Mouse (Mus musculus) neutrophil, adult 65 days (primary cell): ENCODE measurements around the gene Ywhag. TPM values are rescaled to one million over a fixed set of nuclear protein-coding genes. Genes with fewer than 3 reads are reported as not detected.

Source experiments
- total RNA-seq: library from RNA; stranded (reverse); gene quantifications from 2 replicates; pipeline ENCODE4 v1.2.4, GENCODE M21; 2023

Ywhag gene
- total RNA-seq = 96.6 and 115 TPM in 2 replicates

DNA sequence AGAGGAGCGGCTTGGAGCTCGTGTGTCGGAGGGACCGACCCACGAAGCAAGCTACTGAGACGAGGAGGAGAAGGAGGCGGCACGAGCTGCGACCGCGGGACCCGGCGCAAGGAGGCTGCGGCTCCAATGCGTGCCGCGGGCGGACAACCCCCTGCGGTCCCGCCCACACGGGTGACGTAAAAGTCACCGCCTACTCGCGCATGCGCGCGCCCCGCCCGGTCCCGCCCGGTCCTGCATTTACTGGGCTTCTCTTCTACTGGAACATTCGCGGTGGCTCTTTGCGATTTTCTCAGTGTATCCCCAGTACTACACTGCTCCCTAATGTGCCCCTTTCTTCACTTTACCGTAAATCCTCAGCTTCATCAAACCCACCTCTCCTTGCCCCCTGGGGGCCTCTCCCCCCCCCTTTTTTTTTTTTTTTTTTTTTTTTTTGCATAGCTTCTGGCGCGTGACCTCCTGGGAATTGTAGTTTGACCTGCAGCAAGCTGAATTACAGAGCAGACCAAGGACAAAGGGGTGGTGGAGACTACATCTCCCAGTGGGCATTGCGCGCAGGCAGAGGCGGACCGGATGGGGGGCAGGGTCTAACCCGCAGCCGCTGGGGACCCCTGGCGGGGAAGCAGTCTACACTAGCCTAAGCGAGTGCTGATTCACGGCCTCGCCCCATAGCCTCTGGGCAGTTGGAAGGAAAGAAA is at the start of gene Ywhag:
Ywhag (minus strand) TSS at position 136 of the 695 bp plus-strand sequence.

DNA sequence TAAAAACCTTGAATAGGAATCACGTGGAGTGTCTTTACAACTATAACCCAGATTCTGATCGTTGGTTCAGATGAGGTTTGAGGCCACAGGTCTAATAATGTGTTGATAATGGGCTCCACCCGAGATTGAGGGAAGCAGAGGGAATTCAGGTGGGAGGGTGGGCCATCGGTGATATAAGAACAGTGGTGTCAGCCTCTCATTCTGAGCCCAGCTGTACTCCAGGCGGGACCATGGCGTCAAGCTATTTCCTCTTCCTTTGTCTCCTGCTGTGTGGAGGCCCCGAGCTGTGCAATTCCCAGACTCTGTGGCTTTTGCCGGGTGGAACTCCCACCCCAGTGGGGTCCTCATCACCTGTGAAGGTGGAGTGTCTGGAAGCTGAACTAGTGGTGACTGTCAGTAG is 45.5 kb upstream of the Ywhag start, which contains the start of gene Zp3:
Zp3 (plus strand) TSS at position 196 of the 400 bp plus-strand sequence.

DNA sequence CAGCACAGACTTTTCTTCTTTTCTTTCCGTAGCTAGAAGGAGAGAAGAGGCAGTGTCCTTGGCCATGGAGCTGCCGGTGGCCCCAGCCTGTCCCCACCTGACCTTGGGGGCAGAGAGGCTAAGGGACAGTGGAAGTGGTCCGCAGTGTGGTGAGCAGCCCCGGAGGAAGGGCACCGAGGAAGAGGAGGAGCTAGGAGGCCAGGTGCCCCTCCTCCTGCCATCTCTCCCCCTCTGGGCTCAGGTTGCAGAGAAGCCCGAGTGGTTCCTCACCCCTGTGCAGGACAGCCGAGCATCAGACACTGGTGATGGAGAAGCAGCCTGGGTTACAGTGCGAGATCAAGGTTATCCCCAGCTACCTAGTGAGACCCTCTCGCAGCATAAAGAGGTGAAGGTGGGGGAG is 39.9 kb upstream of the Ywhag start, which contains the start of gene Ssc4d:
Ssc4d (minus strand) TSS at position 167 of the 400 bp plus-strand sequence.

DNA sequence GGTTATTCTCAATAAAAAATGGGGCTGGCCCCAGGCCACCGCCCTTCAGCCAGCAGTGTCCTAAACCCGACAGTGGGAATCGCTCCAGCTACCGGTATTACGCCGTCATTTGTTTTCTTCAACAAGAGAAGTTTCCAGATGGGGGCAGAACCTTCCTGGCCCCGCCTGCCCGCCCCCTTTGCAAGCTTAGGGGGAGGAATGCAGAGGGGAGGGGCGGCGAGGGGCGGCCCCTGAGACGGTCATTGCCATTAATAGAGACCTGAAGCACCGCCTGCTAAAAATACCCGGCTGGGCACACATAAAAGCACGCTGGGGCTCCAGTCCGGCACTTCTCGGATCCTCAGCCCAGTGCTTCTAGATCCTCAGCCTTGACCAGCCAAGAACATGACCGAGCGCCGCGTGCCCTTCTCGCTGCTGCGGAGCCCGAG is 46.7 kb downstream of the Ywhag start, which contains the start of gene Hspb1:
Hspb1 (plus strand) TSS at position 245 of the 428 bp plus-strand sequence.

Other genes with a start within 250 kb of the Ywhag start
- gene Tmem120a, start 190.2 kb downstream of the Ywhag start, total RNA-seq = 38.9 and 44.9 TPM in 2 replicates
- gene Styxl1, start 156.2 kb downstream of the Ywhag start, total RNA-seq = 0.60 TPM in 1 of 2 replicates, not detected in the other
- gene Mdh2, start 156.1 kb downstream of the Ywhag start, total RNA-seq = 205 and 300 TPM in 2 replicates
- 0.86 TPM in 1 of 2 replicates, not detected in the other for gene Srrm3, start 127.7 kb downstream of the Ywhag start, total RNA-seq
- gene Hspb1, start 46.7 kb downstream of the Ywhag start, total RNA-seq = not detected in 2 replicates
- gene Ssc4d, start 39.9 kb upstream of the Ywhag start, total RNA-seq = 3.9 and 6.1 TPM in 2 replicates
- not detected in 2 replicates for gene Zp3, start 45.5 kb upstream of the Ywhag start, total RNA-seq
- 17.0 and 21.8 TPM in 2 replicates for gene Dtx2, start 60.2 kb upstream of the Ywhag start, total RNA-seq
- not detected in 2 replicates for gene Upk3b, start 103.9 kb upstream of the Ywhag start, total RNA-seq
- not detected in 2 replicates for gene Upk3bl, start 119.9 kb upstream of the Ywhag start, total RNA-seq
- gene Rasa4, start 149.3 kb upstream of the Ywhag start, total RNA-seq = 24.2 and 32.9 TPM in 2 replicates
- gene Polr2j, start 182.0 kb upstream of the Ywhag start, total RNA-seq = 29.7 and 62.1 TPM in 2 replicates
- 30.1 and 40.0 TPM in 2 replicates for gene Lrwd1, start 201.5 kb upstream of the Ywhag start, total RNA-seq
- gene Alkbh4, start 201.5 kb upstream of the Ywhag start, total RNA-seq = 15.3 and 19.9 TPM in 2 replicates
- 88.5 and 135 TPM in 2 replicates for gene Orai2, start 236.1 kb upstream of the Ywhag start, total RNA-seq